Mouse (Mus musculus) activated CD4-positive, CD25-positive, alpha-beta regulatory T cell (primary cell): ENCODE results near the gene Gm49320. TPM values are rescaled to one million over a fixed set of nuclear protein-coding genes. Genes with fewer than 3 reads are reported as not detected.

Source experiments
- polyA plus RNA-seq, 2 experiments: library from polyadenylated mRNA; unstranded; fragments of 100-300 nt; shearing (Covaris generic); gene quantifications; one replicate each; pipeline ENCODE4 v1.2.1; 2017

Gm49320 gene
- polyA plus RNA-seq, result 1 to 10 TPM in 1 of 2 experiments, under 1 TPM in 1; 0.52 to 2.1 TPM

GRCm38 (mm10) chr8:4238434-4239192, at the start of gene Gm49320, which contains the start of gene Map2k7:
Gene Gm49320, plus strand, starts transcription at chr8:4238865.
Gene Map2k7, plus strand, starts transcription at chr8:4238740.

GRCm38 (mm10) chr8:4216791-4217621, 21.7 kb upstream of the Gm49320 start, which contains the start of gene Prr36:
Gene Prr36, minus strand, starts transcription at chr8:4217459.

GRCm38 (mm10) chr8:4226739-4227347, 11.8 kb upstream of the Gm49320 start, which contains the start of gene Lrrc8e:
Gene Lrrc8e, plus strand, starts transcription at chr8:4226827.

GRCm38 (mm10) chr8:4247951-4248540, 9.4 kb downstream of the Gm49320 start, which contains the start of gene Tgfbr3l:
Gene Tgfbr3l, plus strand, starts transcription at chr8:4248214.

GRCm38 (mm10) chr8:4252934-4253841, 14.5 kb downstream of the Gm49320 start, which contains the start of gene Snapc2:
Gene Snapc2, plus strand, starts transcription at chr8:4253080.

GRCm38 (mm10) chr8:4259125-4259804, 20.6 kb downstream of the Gm49320 start, which contains the start of gene Ctxn1:
Gene Ctxn1, minus strand, starts transcription at chr8:4259274.

GRCm38 (mm10) chr8:4275275-4276110, 36.8 kb downstream of the Gm49320 start, which contains the start of gene Timm44:
Gene Timm44, minus strand, starts transcription at chr8:4275913.

Other genes starting within 250 kb of the Gm49320 start
- gene Cd209f, start 133.0 kb upstream of the Gm49320 start, polyA plus RNA-seq, result under 1 TPM in 1 of 2 experiments, not detected in 1; 0.36 TPM
- gene Cd209g, start 104.8 kb upstream of the Gm49320 start, polyA plus RNA-seq, result under 1 TPM in 1 of 2 experiments, not detected in 1; 0.55 TPM
- gene Evi5l, start 72.3 kb upstream of the Gm49320 start, polyA plus RNA-seq, result 10 to 100 TPM; 12.9 to 14.8 TPM
- under 1 TPM; 0.05 to 0.20 TPM for gene Prr36, start 21.4 kb upstream of the Gm49320 start, polyA plus RNA-seq
- under 1 TPM; 0.04 to 0.50 TPM for gene Lrrc8e, start 12.0 kb upstream of the Gm49320 start, polyA plus RNA-seq
- gene Map2k7, start 125 bp upstream of the Gm49320 start, polyA plus RNA-seq, result 10 to 100 TPM; 61.6 to 75.3 TPM
- gene Tgfbr3l, start 9.3 kb downstream of the Gm49320 start, polyA plus RNA-seq, result 1 to 10 TPM; 4.8 to 6.7 TPM
- 10 to 100 TPM; 27.7 to 30.0 TPM for gene Snapc2, start 14.2 kb downstream of the Gm49320 start, polyA plus RNA-seq
- gene Ctxn1, start 20.4 kb downstream of the Gm49320 start, polyA plus RNA-seq, result under 1 TPM; 0.57 to 0.76 TPM
- 10 to 100 TPM; 43.6 to 50.8 TPM for gene Timm44, start 37.0 kb downstream of the Gm49320 start, polyA plus RNA-seq
- gene Ccl25, start 86.3 kb downstream of the Gm49320 start, polyA plus RNA-seq, result 10 to 100 TPM in 1 of 2 experiments, 1 to 10 TPM in 1; 9.7 to 11.6 TPM
- gene Elavl1, start 86.5 kb downstream of the Gm49320 start, polyA plus RNA-seq, result 100 to 1,000 TPM; 177 to 203 TPM